Mouse (Mus musculus): ENCODE measurements around the gene Ndufb6.

Gene Ndufb6

GRCm38 (mm10) chr4:40254385-40255103 is 24.7 kb downstream of the Ndufb6 start:
- no peak for DNase-seq (ENCODE audit: extremely low spot score)

- no peak for DNase-seq (ENCODE audit: extremely low spot score)
Observed at GRCm38 (mm10) chr4:40253766-40254165, 25.5 kb downstream of the Ndufb6 start.

GRCm38 (mm10) chr4:40250984-40251383 is 28.2 kb downstream of the Ndufb6 start:
- DNase-seq (ENCODE audit: extremely low spot score) = no peak

GRCm38 (mm10) chr4:40244035-40244434 is 35.2 kb downstream of the Ndufb6 start:
- DNase-seq (ENCODE audit: extremely low spot score) = no peak

DNA sequence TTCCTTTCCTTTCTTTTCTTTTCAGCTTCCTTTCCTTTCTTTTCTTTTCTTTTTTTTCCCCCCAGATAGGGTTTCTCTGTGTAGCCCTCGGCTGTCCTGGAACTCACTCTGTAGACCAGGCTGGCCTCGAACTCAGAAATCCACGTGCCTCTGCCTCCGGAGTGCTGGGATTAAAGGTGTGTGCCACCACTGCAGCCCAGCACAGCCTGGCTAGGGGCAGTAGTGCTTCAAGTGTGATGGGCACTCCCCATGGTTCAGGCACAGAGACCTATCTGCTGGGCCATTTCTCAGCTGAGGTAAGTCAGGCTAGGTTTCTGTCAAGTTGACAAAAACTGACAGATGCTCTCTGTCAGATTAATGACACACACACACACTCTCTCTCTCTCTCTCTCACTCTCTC is 36.2 kb downstream of the Ndufb6 start:
- no peak for DNase-seq (ENCODE audit: extremely low spot score)

GRCm38 (mm10) chr4:40241928-40242327 is 37.3 kb downstream of the Ndufb6 start:
- DNase-seq (ENCODE audit: extremely low spot score) = no peak

GRCm38 (mm10) chr4:40240272-40240744 is 38.9 kb downstream of the Ndufb6 start:
- peak; percentile 12 for DNase-seq (ENCODE audit: extremely low spot score)

- DNase-seq (ENCODE audit: extremely low spot score) = peak; percentile 31
Observed at GRCm38 (mm10) chr4:40239409-40240271, 39.6 kb downstream of the Ndufb6 start, which contains the start of gene Ddx58. TSS of gene Ddx58 (minus strand) at chr4:40239828.

- peak; percentile 48 for DNase-seq (ENCODE audit: extremely low spot score)
Observed at GRCm38 (mm10) chr4:40238483-40239408, 40.5 kb downstream of the Ndufb6 start.

DNA sequence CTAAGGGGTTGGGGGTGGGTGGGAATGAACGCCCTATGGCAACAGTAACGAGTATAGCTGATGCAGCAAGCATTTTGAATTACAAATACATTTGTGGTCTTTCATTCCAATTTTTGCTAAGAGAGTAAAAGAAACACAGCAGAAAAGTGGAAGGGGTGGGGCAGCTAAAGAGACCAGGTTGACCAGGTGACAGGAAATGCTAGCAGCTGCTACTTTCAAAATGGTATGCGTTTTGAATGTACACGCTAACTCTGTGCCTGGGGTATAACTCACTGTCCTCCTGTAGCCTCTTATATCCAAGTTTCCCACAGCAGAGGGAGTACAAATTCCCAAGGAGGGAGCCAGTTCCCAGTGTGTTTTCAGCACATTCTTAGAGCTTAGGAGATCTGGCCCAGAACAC is 42.4 kb downstream of the Ndufb6 start:
- DNase-seq (ENCODE audit: extremely low spot score) = no peak

GRCm38 (mm10) chr4:40234256-40234655 is 45.0 kb downstream of the Ndufb6 start:
- DNase-seq (ENCODE audit: extremely low spot score) = no peak

DNA sequence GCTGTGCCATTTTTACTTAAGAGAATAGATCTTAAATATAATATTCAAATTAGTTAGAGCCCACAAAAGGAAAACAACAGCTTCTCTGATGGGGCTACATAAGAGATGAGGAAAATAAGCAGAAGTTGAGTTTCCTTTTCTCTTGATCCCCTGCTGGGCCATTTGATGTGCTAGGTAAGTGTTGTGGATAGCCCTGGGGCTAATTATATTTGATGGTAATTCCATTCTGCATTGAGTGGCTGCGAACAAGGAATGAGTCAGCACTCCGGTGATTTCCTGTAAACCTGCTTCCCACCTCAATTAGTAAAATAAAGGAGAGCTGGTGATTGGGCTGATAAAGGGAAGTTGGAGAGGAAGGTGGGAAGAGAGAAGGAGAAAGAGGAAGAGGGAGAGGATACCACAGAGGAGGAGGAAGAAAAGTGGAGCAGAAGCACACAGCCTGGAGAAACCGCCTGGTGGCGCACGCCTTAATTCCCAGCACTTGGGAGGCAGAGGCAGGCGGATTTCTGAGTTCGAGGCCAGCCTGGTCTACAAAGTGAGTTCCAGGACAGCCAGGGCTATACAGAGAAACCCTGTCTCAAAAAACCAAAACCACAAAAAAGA is 46.1 kb downstream of the Ndufb6 start:
- no peak for DNase-seq (ENCODE audit: extremely low spot score)

DNA sequence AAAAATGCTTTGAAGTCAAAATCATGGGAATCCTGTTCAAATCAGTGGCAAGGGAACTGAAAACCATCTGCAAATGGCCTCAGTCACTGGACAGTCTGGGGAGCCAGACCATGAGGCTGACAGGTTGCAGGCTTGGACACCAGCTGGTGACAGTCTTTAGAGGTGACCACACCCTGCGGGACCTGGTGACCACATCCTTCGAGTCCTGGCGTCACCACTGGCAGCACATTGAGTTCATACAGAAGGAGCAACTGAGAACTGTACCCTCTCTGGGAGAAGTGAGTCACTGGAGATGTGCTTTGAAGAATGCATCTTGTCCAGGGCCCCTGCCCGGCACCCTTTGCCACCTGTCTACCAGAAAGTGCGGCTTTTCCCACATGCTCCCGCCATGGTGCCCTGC is 49.5 kb downstream of the Ndufb6 start:
- DNase-seq (ENCODE audit: extremely low spot score) = no peak

DNA sequence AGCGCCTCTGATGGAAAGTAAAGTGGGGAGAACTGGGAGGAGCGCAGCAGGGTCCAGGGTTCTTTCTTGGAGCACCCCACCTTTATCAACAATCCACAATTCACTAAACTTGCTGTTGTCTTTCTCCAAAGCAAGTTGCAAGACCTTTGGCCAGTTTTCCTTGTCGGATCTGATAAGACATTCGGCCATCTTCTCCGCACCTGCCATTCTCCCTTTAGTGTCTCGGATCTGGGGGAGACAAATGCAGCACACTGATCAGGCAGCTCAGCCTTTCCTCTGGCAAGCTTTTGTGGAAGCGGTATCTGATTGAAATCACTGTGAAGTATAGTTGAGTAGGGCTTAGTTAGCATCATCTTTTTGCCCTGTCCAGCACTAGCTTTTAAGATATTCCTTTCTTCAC is 51.3 kb downstream of the Ndufb6 start:
- DNase-seq (ENCODE audit: extremely low spot score) = no peak

- no peak for DNase-seq (ENCODE audit: extremely low spot score)
Observed at GRCm38 (mm10) chr4:40227131-40227530, 52.1 kb downstream of the Ndufb6 start.

- no peak for DNase-seq (ENCODE audit: extremely low spot score)
Observed at GRCm38 (mm10) chr4:40226095-40226494, 53.1 kb downstream of the Ndufb6 start.

DNA sequence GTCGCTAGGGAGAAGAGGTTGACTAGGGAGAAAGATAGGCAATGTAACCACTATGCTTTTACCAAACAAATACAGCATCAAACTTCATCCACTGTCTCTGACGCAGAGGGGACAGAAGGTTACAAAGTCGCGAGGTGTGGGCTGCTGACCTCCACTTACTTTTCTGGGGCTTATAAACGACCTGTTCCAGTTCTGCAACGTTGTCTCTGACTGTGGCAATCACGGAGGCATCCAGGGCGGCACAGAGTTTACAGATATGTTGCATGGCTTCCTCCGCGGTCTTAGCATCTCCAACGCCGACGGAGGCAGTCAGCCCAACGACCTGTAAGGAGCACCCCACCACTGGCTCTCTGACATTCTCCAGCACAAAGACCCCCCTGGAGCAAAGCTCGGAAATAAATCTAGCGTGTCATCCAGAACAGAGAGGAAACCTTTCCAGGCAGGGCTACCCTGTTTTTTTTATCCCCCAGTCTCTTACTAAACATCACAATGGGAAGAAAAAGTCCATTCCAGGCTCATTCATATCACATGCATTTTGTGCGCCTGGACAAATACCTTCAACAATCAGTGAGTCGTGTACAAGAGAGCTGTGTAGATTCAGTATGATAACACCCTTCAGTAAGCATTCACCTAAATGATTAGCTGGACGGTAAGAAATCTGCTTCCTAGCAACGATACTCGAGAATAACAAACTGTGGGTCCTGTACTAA is 57.2 kb downstream of the Ndufb6 start:
- no peak for DNase-seq (ENCODE audit: extremely low spot score)

DNA sequence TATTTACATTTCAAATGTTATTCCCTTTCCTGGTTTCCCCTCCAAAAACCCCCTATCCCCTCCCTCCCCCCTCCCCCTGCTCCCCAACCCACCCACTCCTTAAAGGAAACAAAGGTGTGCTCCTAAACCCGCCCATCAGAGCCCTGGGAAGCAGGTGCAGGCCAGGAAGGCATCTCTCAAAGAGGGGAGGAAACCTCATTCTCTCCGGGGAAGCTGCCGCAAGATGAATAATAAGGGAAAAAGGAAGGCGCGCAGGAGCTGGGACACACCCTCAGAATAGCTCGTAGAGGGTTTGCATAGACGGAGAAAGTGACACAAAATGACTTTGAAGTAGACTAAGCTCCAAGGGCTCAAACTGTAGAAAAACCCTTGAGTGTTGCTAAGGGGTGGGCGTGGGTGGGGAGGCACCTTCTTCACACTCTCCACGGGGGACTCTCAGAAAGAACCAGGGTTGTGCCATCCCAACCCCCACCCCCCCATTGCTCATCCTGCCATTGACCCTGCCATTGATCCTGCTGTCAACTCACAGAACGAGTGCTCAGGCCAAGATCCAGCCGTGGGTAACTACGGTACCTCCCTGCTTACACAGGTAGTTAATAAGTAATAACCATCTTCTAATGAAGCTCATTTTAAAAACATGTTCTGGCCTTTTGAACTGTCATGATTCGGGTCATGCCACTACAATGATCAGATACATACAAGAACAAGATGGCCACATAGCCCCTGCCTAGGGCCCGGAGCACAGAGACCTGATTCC is 58.0 kb downstream of the Ndufb6 start:
- DNase-seq (ENCODE audit: extremely low spot score) = no peak
